Mouse (Mus musculus): ENCODE data around the gene Pccb.

Gene Pccb

GRCm38 (mm10) chr9:101034448-101035098, at the start of gene Pccb:
TSS of gene Pccb (minus strand) at chr9:101034898.
- peak; percentile 98 for DNase-seq

- DNase-seq, result no peak
Measured at GRCm38 (mm10) chr9:101083728-101084127, 49.0 kb upstream of the Pccb start.

DNA sequence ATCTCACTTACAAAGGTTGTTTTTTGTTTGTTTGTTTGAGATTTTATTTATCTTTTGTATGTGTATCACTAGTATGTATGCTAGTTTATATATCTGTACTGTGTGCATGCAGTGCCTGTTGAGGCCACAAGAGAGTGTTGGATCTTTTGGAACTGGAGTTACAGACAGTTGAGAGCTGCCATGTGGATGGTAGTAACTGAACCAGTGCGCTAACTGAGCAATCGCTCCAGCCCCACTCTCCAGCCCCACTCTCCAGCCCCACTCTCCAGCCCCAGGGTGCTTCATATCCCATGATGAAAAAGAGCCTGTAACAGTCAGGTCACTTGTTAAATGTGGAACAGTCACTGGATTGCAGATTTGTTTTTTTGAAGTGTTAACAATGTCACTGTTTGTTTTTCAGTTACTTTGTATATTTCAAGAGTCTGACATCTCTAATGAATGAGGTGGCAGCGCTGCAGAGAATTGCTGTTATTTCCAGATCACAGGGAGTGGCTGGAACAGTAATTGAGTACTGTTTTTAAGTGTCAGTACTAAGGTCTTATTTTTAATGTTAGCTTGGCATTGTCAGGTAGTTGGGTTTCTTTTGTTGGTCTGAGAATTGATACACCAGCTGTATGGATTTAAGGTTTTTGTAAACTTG, 45.5 kb upstream of the Pccb start:
- peak; percentile 31 for DNase-seq

DNA sequence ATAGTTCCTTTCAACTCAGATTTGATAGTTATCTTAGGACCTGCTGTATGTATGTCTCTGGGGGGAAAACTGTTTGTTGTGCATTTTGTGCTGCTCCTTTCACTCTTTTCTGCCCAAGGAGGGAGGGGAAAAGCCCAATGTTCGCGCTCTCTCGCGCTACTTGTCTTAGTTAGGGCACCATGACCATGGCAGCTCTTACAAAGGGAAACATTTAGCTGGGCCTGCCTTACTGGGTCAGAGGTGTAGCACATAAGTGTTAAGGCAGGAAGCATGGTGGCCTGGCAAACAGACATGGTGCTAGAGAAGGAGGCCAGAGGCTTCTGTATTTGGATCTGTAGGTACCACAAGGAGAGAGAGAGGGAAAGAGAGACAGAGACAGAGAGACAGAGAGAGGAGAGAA, 43.9 kb upstream of the Pccb start:
- no peak for DNase-seq

GRCm38 (mm10) chr9:101077486-101077885, 42.8 kb upstream of the Pccb start:
- no peak for DNase-seq

DNA sequence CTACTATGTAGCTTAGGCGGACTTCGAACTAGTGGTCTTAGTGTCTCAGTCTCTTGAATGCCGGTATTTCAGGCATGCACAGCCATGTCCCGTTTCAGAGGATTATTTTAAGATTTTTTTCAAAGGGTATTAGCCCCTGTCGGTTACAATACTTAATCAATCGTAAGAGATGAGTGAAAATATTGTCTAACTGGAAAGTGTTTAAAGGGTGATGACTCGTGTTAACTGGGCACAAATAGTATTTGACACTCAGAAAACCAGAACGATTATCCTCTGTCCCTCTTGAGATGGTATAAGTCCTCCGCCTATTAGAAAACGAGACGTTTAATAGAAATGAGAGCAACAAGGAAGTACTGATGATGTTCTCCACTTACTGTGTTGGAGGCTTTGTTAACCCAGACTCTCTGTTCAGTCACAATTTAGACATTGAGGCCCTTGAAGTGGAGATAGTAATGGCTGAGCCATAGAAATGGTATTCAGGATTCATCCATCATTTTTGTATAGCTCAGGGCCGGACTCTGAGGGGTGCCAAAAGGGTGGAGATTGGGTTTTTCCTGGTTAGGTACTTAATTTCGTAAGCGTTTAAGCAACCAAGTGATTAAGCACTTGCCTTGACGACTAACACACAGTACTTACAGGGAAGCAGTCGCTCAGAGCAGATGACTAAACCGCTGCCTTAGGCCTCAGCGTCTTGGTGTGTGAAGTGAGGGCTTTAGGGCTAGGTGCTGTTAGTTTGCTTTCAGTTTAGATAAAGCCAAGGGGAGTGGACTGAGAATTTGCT, 41.6 kb upstream of the Pccb start:
- DNase-seq, result peak; percentile 33

GRCm38 (mm10) chr9:101075694-101076093, 41.0 kb upstream of the Pccb start:
- no peak for DNase-seq

DNA sequence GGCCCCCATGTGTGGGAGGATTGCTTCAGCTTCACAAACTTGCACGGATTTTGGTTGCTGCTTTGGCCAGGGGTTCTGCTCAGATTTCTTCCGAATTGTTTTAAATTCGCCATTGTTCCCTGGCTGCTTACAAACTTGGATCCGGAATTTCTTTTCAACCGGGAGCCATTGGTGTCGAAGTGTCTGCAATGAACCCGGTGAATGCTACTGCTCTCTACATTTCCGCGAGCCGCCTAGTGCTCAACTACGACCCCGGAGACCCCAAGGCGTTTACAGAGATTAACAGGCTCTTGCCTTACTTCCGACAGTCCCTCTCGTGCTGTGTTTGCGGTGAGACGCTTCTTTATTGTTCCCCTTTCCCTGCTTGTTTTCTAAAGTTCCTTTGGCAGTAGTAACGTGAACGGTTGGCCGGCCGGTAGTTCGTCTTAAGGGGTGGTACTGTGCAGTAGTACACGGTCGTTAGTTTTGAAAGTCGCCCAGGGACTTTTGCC, 40.4 kb upstream of the Pccb start:
- DNase-seq, result peak; percentile 50

DNA sequence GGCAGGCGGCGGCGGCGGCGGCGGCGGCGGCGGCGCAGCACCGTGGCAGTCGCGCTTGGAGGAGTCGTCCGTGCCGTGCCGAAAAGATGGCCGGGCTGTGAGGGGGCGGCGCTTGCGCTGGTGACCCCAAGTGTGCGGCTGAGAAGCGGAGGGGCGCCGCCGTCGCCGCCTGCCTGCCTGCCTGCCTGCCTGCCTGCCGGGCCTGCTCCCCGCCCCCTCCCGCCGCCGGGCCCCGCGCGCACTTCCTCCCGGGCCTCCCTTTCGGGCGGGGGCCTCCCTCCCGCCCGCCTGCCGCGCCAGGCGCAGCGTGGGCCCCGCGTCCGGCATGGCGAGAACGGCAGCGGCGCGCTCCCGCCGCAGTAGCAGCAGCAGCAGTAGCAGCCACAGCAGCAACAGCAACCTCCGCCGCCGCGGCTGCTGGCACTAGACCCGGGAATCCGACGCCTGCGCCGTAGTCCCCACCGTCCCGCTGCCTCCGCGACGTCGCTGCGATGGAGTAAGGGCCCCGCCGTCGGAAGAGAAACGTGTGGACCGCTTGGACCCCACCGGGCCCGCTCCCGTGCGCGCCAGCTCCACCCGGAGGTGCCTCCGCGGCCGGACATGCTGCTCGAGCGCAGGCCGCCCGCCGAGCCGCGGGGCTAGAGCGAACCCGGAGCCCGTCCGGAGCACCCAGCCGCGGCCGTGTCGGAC, 39.8 kb upstream of the Pccb start:
- DNase-seq, result peak; percentile 89

GRCm38 (mm10) chr9:101073987-101074331, 39.3 kb upstream of the Pccb start, which contains the start of gene Msl2:
TSS of gene Msl2 (plus strand) at chr9:101074101.
- DNase-seq, result no peak

GRCm38 (mm10) chr9:101073041-101073986, 38.6 kb upstream of the Pccb start:
- DNase-seq, result peak; percentile 99

DNA sequence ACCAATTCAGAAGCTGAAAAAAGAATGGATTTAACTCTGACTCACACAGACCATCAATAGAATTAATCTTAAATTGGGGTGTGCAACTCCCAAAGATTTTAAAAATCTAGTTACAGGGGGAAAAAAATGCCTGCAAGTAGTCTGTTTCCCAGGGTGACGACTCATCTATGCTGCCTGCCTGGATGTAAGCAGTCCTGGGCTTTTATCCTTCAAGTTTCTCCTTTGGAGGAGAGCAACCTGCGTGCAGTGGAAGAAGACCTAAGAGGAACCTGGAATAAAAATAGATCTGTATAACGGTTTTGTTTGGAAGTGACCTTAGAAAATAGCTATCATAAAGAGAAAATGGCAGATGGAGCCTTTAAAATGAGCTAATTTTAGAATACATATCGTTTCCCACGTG, 37.8 kb upstream of the Pccb start:
- DNase-seq, result no peak

DNA sequence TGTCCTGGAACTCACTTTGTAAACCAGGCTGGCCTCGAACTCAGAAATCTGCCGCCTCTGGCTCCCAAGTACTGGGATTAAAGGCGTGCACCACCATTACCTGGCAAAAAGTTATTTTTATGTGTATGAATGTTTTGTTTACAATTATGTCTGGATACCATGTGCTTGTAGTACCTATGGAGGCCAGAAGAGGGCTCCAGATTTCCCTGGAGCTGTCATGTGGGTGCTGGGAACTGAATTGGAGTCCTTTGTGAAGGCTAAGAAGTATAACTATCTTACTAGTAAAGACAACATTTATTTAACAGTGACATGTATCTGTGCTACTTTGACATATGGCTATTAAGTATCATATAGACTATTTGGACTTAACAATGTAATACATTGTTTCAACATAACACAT, 35.1 kb upstream of the Pccb start:
- DNase-seq, result no peak

GRCm38 (mm10) chr9:101065076-101065602, 30.4 kb upstream of the Pccb start:
- no peak for DNase-seq

DNA sequence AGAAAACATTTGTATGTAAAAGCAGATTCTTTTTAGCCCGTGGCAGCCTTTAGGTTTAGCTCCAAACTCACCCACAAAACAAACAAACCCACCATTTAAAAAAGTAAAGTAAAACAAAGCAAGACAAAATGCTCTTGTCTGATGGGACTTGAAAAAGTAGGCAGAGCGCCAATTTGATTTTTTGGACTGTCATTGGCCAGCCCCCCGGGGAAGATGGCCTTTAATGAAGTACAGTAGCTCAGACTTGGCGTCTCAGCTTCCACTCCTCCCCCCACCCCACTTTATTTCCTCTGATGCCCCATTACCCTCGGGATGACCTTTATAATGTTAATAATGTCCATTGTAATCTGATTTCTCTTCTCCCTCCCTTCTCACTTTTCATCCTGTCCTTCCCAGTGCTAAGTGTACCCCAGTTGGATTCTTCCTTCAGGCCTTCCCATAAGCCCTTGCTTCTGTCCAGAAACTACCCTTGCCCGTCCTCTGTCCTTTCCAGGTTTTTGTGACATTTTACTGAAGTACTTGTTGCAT, 27.6 kb upstream of the Pccb start:
- DNase-seq, result no peak

GRCm38 (mm10) chr9:101061035-101061434, 26.3 kb upstream of the Pccb start:
- no peak for DNase-seq

GRCm38 (mm10) chr9:101057156-101057555, 22.5 kb upstream of the Pccb start:
- DNase-seq, result no peak

- DNase-seq, result no peak
Measured at GRCm38 (mm10) chr9:101053279-101053678, 18.6 kb upstream of the Pccb start.

GRCm38 (mm10) chr9:101052691-101053090, 18.0 kb upstream of the Pccb start:
- DNase-seq, result no peak

DNA sequence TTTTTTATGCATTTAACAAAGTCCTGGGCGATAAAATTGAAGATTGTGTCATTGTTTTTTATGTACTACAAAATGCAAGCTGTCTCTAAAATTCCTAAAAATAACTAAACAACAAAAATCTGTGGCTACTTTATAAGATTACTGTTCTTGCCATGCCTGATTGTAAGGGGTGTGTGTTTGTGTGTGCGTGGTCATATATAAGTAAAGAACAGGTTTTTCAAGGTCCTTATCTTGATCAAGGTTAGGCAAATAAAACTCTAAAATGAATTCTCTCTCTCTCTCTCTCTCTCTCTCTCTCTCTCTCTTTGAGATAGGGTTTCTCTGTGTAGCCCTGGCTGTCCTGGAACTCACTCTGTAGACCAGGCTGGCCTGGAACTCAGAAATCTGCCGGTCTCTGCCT, 17.3 kb upstream of the Pccb start:
- no peak for DNase-seq

GRCm38 (mm10) chr9:101045710-101046338, 11.1 kb upstream of the Pccb start:
- DNase-seq, result no peak
